Mouse (Mus musculus) urinary bladder, postnatal 36 days (tissue): ENCODE measurements around the gene Gemin5.

ENCODE experiments used
- DNase-seq, 2 experiments: peaks; one replicate each; pipeline ENCODE4 v3.0.0; 2022; ENCODE audit warnings: low spot score in 2 of 2, mixed read lengths in 1 of 2

The Gemin5 gene

GRCm38 (mm10) chr11:58171459-58172091 is 3.2 kb upstream of the Gemin5 start, which contains the start of gene Mrpl22:
Mrpl22 (plus strand) TSS chr11:58171661.
- DNase-seq, result peak; percentile 92 to 95

- DNase-seq, result no peak
Measured at GRCm38 (mm10) chr11:58169666-58170065, 1.3 kb upstream of the Gemin5 start.

- DNase-seq, result no peak
Measured at GRCm38 (mm10) chr11:58167822-58168166, 545 bp downstream of the Gemin5 start.

GRCm38 (mm10) chr11:58165072-58165471 is 3.3 kb downstream of the Gemin5 start:
- no peak for DNase-seq

GRCm38 (mm10) chr11:58156871-58157270 is 11.5 kb downstream of the Gemin5 start:
- DNase-seq, result no peak

GRCm38 (mm10) chr11:58155458-58155857 is 12.9 kb downstream of the Gemin5 start:
- no peak for DNase-seq

GRCm38 (mm10) chr11:58146241-58146640 is 22.1 kb downstream of the Gemin5 start:
- DNase-seq, result no peak

- no peak for DNase-seq
Measured at GRCm38 (mm10) chr11:58143704-58144426, 24.5 kb downstream of the Gemin5 start.

GRCm38 (mm10) chr11:58139466-58139865 is 28.9 kb downstream of the Gemin5 start:
- no peak for DNase-seq

- no peak for DNase-seq
Measured at GRCm38 (mm10) chr11:58138821-58139220, 29.5 kb downstream of the Gemin5 start.

- DNase-seq, result no peak
Measured at GRCm38 (mm10) chr11:58136677-58137076, 31.7 kb downstream of the Gemin5 start.

GRCm38 (mm10) chr11:58135296-58135695 is 33.0 kb downstream of the Gemin5 start:
- DNase-seq, result no peak

- DNase-seq, result no peak
Measured at GRCm38 (mm10) chr11:58134869-58135268, 33.5 kb downstream of the Gemin5 start.

GRCm38 (mm10) chr11:58132026-58132425 is 36.3 kb downstream of the Gemin5 start:
- no peak for DNase-seq

GRCm38 (mm10) chr11:58129302-58129843 is 39.0 kb downstream of the Gemin5 start:
- DNase-seq, result no peak

GRCm38 (mm10) chr11:58127544-58127943 is 40.8 kb downstream of the Gemin5 start:
- no peak for DNase-seq

GRCm38 (mm10) chr11:58126397-58127160 is 41.8 kb downstream of the Gemin5 start:
- DNase-seq, result peak in 1 of 2 experiments; percentile 40

GRCm38 (mm10) chr11:58125021-58125420 is 43.3 kb downstream of the Gemin5 start:
- DNase-seq, result no peak

GRCm38 (mm10) chr11:58123711-58124110 is 44.6 kb downstream of the Gemin5 start:
- no peak for DNase-seq

- DNase-seq, result no peak
Measured at GRCm38 (mm10) chr11:58121351-58121750, 47.0 kb downstream of the Gemin5 start.

- DNase-seq, result no peak
Measured at GRCm38 (mm10) chr11:58120655-58121054, 47.7 kb downstream of the Gemin5 start.

- no peak for DNase-seq
Measured at GRCm38 (mm10) chr11:58117044-58117652, 51.2 kb downstream of the Gemin5 start.
